Mouse (Mus musculus) CH12.LX (cell line): Measurements from ENCODE around the gene Tomm20. TPM values are rescaled to one million over a fixed set of nuclear protein-coding genes. Genes with fewer than 3 reads are reported as not detected.
A peak's percentile ranks its signal among the peaks of the same experiment; 100 is the strongest.

Experiments used
- DNase-seq: peaks from one replicate; pipeline ENCODE4 v3.0.0-alpha.2; 2013; ENCODE audit errors: extremely low read depth
- H3K27ac ChIP-seq: 2 replicates; pipeline ENCODE4 v1.5.1; 2012; ENCODE audit warnings: low read depth, mild to moderate bottlenecking, control low read depth, moderate library complexity; ENCODE audit not compliant: insufficient read depth
- H3K27me3 ChIP-seq: replicated peaks from 2 replicates; pipeline ENCODE3; 2012; ENCODE audit warnings: inconsistent platforms
- H3K36me3 ChIP-seq, 2 experiments: replicated peaks in 1 of 2; 2 replicates each; pipeline versions ENCODE3 to v1.6.1; 2012; ENCODE audit warnings: inconsistent platforms in 1 of 2, low read length in 1 of 2, mild to moderate bottlenecking in 1 of 2, mixed read lengths in 1 of 2, moderate library complexity in 1 of 2; ENCODE audit not compliant: control insufficient read depth in 1 of 2, insufficient read depth in 1 of 2
- H3K4me1 ChIP-seq, 2 experiments: 2 replicates each; pipeline ENCODE4 v1.6.1; 2012; ENCODE audit warnings: inconsistent platforms in 1 of 2, moderate library complexity in 1 of 2; ENCODE audit not compliant: insufficient read depth in 2 of 2, control insufficient read depth in 1 of 2
- H3K4me2 ChIP-seq: 2 replicates; pipeline ENCODE4 v1.6.1; 2012; ENCODE audit warnings: low read depth, mild to moderate bottlenecking, control low read depth; ENCODE audit not compliant: poor library complexity, insufficient read depth, severe bottlenecking
- H3K4me3 ChIP-seq, 3 experiments: fragments of 150-350 bp in 1 of 3; sonication (generic) in 1 of 3; replicated peaks in 1 of 3; 2 replicates each; pipeline versions ENCODE3 to v1.5.1; 2011 to 2012; ENCODE audit warnings: low read depth in 2 of 3, low read length in 2 of 3, mild to moderate bottlenecking in 2 of 3, moderate library complexity in 2 of 3, control low read depth in 1 of 3, improper control_type of control experiment in 1 of 3, inconsistent platforms in 1 of 3, mixed read lengths in 1 of 3; ENCODE audit not compliant: poor library complexity in 1 of 3
- H3K79me2 ChIP-seq: replicated peaks from 2 replicates; pipeline ENCODE4 v1.6.1; 2012; ENCODE audit warnings: mild to moderate bottlenecking, moderate library complexity; ENCODE audit not compliant: control insufficient read depth, poor library complexity, insufficient read depth, severe bottlenecking; ENCODE audit errors: extremely low read depth
- H3K9ac ChIP-seq: 2 replicates; pipeline ENCODE4 v1.6.1; 2012; ENCODE audit warnings: low read depth, mild to moderate bottlenecking, control low read depth, moderate library complexity; ENCODE audit not compliant: insufficient read depth
- H3K9me3 ChIP-seq: replicated peaks from 2 replicates; pipeline ENCODE3; 2012; ENCODE audit warnings: low read length, inconsistent platforms, mixed read lengths
- CHD1 ChIP-seq: IDR thresholded peaks from 2 replicates; pipeline ENCODE4 v1.6.1; 2012; ENCODE audit warnings: low read depth, low read length, improper control_type of control experiment, inconsistent platforms
- CTCF ChIP-seq, 2 experiments: IDR thresholded peaks in 1 of 2; conservative IDR thresholded peaks in 1 of 2; 2 replicates each; pipeline ENCODE4 v1.5.1; 2011 to 2012; ENCODE audit warnings: low read depth in 2 of 2, low read length in 2 of 2, improper control_type of control experiment in 1 of 2, inconsistent platforms in 1 of 2, mild to moderate bottlenecking in 1 of 2, moderate library complexity in 1 of 2
- E2F4 ChIP-seq: IDR thresholded peaks from 2 replicates; pipeline ENCODE4 v1.6.1; 2011; ENCODE audit warnings: low read depth, low read length, improper control_type of control experiment; ENCODE audit not compliant: insufficient replicate concordance
- ELF1 ChIP-seq: IDR thresholded peaks from 2 replicates; pipeline ENCODE4 v1.6.1; 2014; ENCODE audit warnings: low read depth, mild to moderate bottlenecking, inconsistent platforms, low read length, improper control_type of control experiment
- EP300 ChIP-seq: IDR thresholded peaks from 2 replicates; pipeline ENCODE4 v1.6.1; 2011; ENCODE audit warnings: low read length, improper control_type of control experiment
- ETS1 ChIP-seq: conservative IDR thresholded peaks from 2 replicates; pipeline ENCODE4 v1.6.1; 2012; ENCODE audit warnings: low read depth, mild to moderate bottlenecking, inconsistent platforms, low read length, improper control_type of control experiment, moderate library complexity
- HCFC1 ChIP-seq: IDR thresholded peaks from 2 replicates; pipeline ENCODE4 v1.6.1; 2012; ENCODE audit warnings: low read depth, mild to moderate bottlenecking, inconsistent platforms, low read length, improper control_type of control experiment
- IRF4 ChIP-seq: IDR thresholded peaks from 2 replicates; pipeline ENCODE4 v1.6.1; 2014; ENCODE audit warnings: low read depth, mild to moderate bottlenecking, inconsistent platforms, low read length, improper control_type of control experiment
- JUN ChIP-seq: IDR thresholded peaks from 2 replicates; pipeline ENCODE4 v1.6.1; 2011; ENCODE audit warnings: low read depth, mild to moderate bottlenecking, low read length, improper control_type of control experiment, moderate library complexity; ENCODE audit not compliant: insufficient read depth
- KAT2A ChIP-seq: IDR thresholded peaks from 2 replicates; pipeline ENCODE4 v1.6.1; 2012; ENCODE audit warnings: low read length, improper control_type of control experiment, inconsistent platforms; ENCODE audit not compliant: insufficient replicate concordance
- MAFK ChIP-seq: IDR thresholded peaks from 2 replicates; pipeline ENCODE4 v1.6.1; 2011; ENCODE audit warnings: low read length, improper control_type of control experiment; ENCODE audit not compliant: insufficient replicate concordance
- MAX ChIP-seq: IDR thresholded peaks from 2 replicates; pipeline ENCODE4 v1.6.1; 2011; ENCODE audit warnings: low read length, improper control_type of control experiment
- MAZ ChIP-seq: IDR thresholded peaks from 2 replicates; pipeline ENCODE4 v1.6.1; 2012; ENCODE audit warnings: low read depth, mild to moderate bottlenecking, inconsistent platforms, low read length, improper control_type of control experiment, moderate library complexity
- MEF2A ChIP-seq: IDR thresholded peaks from 2 replicates; pipeline ENCODE4 v1.6.1; 2014; ENCODE audit warnings: low read depth, mild to moderate bottlenecking, inconsistent platforms, low read length, improper control_type of control experiment, borderline replicate concordance
- MXI1 ChIP-seq: IDR thresholded peaks from 2 replicates; pipeline ENCODE4 v1.6.1; 2011; ENCODE audit warnings: mild to moderate bottlenecking, low read depth, low read length, improper control_type of control experiment
- MYC ChIP-seq: IDR thresholded peaks from 2 replicates; pipeline ENCODE4 v1.6.1; 2011; ENCODE audit warnings: low read depth, mild to moderate bottlenecking, improper control_type of control experiment, low read length
- NELFE ChIP-seq: IDR thresholded peaks from 2 replicates; pipeline ENCODE4 v1.6.1; 2011; ENCODE audit warnings: low read depth, low read length, improper control_type of control experiment
- PAX5 ChIP-seq: IDR thresholded peaks from 2 replicates; pipeline ENCODE4 v1.6.1; 2012; ENCODE audit warnings: low read length, inconsistent platforms, mixed read lengths
- POLR2AphosphoS2 ChIP-seq: IDR thresholded peaks from 2 replicates; pipeline ENCODE4 v1.6.1; 2011; ENCODE audit warnings: low read depth, low read length, improper control_type of control experiment
- RAD21 ChIP-seq: IDR thresholded peaks from 2 replicates; pipeline ENCODE4 v1.6.1; 2011; ENCODE audit warnings: low read depth, mild to moderate bottlenecking, low read length, improper control_type of control experiment, moderate library complexity
- RCOR1 ChIP-seq: conservative IDR thresholded peaks from 2 replicates; pipeline ENCODE4 v1.6.1; 2012; ENCODE audit warnings: low read depth, mild to moderate bottlenecking, inconsistent platforms, low read length, improper control_type of control experiment
- SIN3A ChIP-seq: IDR thresholded peaks from 2 replicates; pipeline ENCODE4 v1.6.1; 2012; ENCODE audit warnings: low read length, improper control_type of control experiment, inconsistent platforms
- SMC3 ChIP-seq: IDR thresholded peaks from 2 replicates; pipeline ENCODE4 v1.6.1; 2011; ENCODE audit warnings: low read depth, low read length, improper control_type of control experiment
- TBP ChIP-seq: conservative IDR thresholded peaks from 2 replicates; pipeline ENCODE4 v1.6.1; 2011; ENCODE audit warnings: low read depth, low read length, improper control_type of control experiment
- TCF12 ChIP-seq: IDR thresholded peaks from 2 replicates; pipeline ENCODE4 v1.6.1; 2014; ENCODE audit warnings: low read depth, mild to moderate bottlenecking, inconsistent platforms, low read length, improper control_type of control experiment
- UBTF ChIP-seq: IDR thresholded peaks from 2 replicates; pipeline ENCODE4 v1.6.1; 2012; ENCODE audit warnings: low read depth, mild to moderate bottlenecking, inconsistent platforms, low read length, improper control_type of control experiment, moderate library complexity
- USF2 ChIP-seq: conservative IDR thresholded peaks from 2 replicates; pipeline ENCODE4 v1.6.1; 2011; ENCODE audit warnings: low read depth, low read length, improper control_type of control experiment
- ZC3H11A ChIP-seq: IDR thresholded peaks from 2 replicates; pipeline ENCODE4 v1.6.1; 2012; ENCODE audit warnings: low read depth, mild to moderate bottlenecking, inconsistent platforms, low read length, improper control_type of control experiment
- ZKSCAN1 ChIP-seq: IDR thresholded peaks from 2 replicates; pipeline ENCODE4 v1.6.1; 2012; ENCODE audit warnings: low read depth, inconsistent platforms, low read length, improper control_type of control experiment, borderline replicate concordance
- ZMIZ1 ChIP-seq: IDR thresholded peaks from 2 replicates; pipeline ENCODE4 v1.6.1; 2012; ENCODE audit warnings: low read depth, mild to moderate bottlenecking, inconsistent platforms, low read length, improper control_type of control experiment
- ZNF384 ChIP-seq: IDR thresholded peaks from 2 replicates; pipeline ENCODE4 v1.6.1; 2012; ENCODE audit warnings: low read depth, low read length, improper control_type of control experiment, inconsistent platforms
- dilution Hi-C: fragments of 300-500 bp; cut with MboI; formaldehyde crosslinking; loops from 2 replicates; pipeline ENCODE4 v1.14.3; 2020; ENCODE audit warnings: low sequenced_read_pairs; ENCODE audit not compliant: extremely low pct_unique_long_range_greater_than_20kb, extremely low pct_ligation_motif_present
- in situ Hi-C: fragments of 300-500 bp; cut with MboI; formaldehyde crosslinking; loops from 3 replicates; pipeline ENCODE4 v1.14.3; 2019; ENCODE audit warnings: low sequenced_read_pairs, low pct_ligation_motif_present, low pct_unique_long_range_greater_than_20kb, mixed read lengths
- polyA plus RNA-seq: library from polyadenylated mRNA; unstranded; fragments of >175 nt; gene quantifications from 2 replicates; pipeline ENCODE4 v1.2.1, GENCODE M21; 2012; ENCODE audit warnings: low read depth; ENCODE audit not compliant: insufficient read length
- total RNA-seq, 2 experiments: library from RNA; depleted of rRNA; stranded (reverse); fragments of 300-350 nt in 1 of 2; fragments of >200 nt in 1 of 2; gene quantifications; 2 replicates each; pipeline ENCODE4 v1.2.3; 2012 to 2014

Gene Tomm20
- total and polyA plus RNA-seq, 3 experiments = 130 to 513 (median 394) TPM

- H3K36me3 ChIP-seq = peaks cover 78 to 94% of the 10 kb centered on the region in 2 experiments
- H3K27me3 ChIP-seq = no peaks in the 10 kb centered on the region
- no peak overlapping the region for H3K4me3 ChIP-seq
- dilution Hi-C loops (no loop called here), in situ Hi-C loops (no loop called here)
- H3K9ac ChIP-seq = no peak overlapping the region
- H3K4me2 ChIP-seq = no peak overlapping the region
- H3K4me1 ChIP-seq = peaks cover 7 to 29% of the 10 kb centered on the region in 2 experiments; a peak in 3 of 4 replicates
- peaks cover 19% of the 10 kb centered on the region for H3K79me2 ChIP-seq
- H3K9me3 ChIP-seq = no peaks in the 10 kb centered on the region
- TF ChIP-seq SIN3A (no peak), CTCF (conservative IDR thresholded peaks at IDR 0.05 in 1 of 2, IDR thresholded peaks at IDR 0.05 in 1 of 2; ENCODE audit: low read depth in 2 of 2, low read length in 2 of 2) (peak in 1 of 2 experiments; percentile 42; a peak in 2 of 4 replicates), POLR2AphosphoS2 (no peak)
- DNase-seq = peak; percentile 68
- H3K27ac ChIP-seq = peak overlapping the region; percentile 67
Measured at GRCm38 (mm10) chr8:126931720-126932119, 13.9 kb downstream of the Tomm20 start.

GRCm38 (mm10) chr8:126929607-126930161, 16.0 kb downstream of the Tomm20 start:
- Histone ChIP-seq H3K79me2 (peaks cover 7% of the 10 kb centered on the region; the same call in 1 of the 2 replicates), H3K9ac (no peak overlapping the region), H3K9me3 (no peaks in the 10 kb centered on the region), H3K4me3 (no peak overlapping the region), H3K27ac (no peak overlapping the region), H3K27me3 (no peaks in the 10 kb centered on the region), H3K4me1 (peaks cover 7 to 29% of the 10 kb centered on the region in 2 experiments; a peak in 3 of 4 replicates), H3K36me3 (peaks cover 75 to 93% of the 10 kb centered on the region in 2 experiments), H3K4me2 (no peak overlapping the region)
- dilution Hi-C loops (no loop called here), in situ Hi-C loops (loop anchor here (5.0 to 10.0 kb wide), 2 partner anchors 335 to 432 kb away; partner anchors contain the start of gene Irf2bp2)
- peak; percentile 79 for DNase-seq
- TF ChIP-seq CTCF (conservative IDR thresholded peaks at IDR 0.05 in 1 of 2, IDR thresholded peaks at IDR 0.05 in 1 of 2; ENCODE audit: low read depth in 2 of 2, low read length in 2 of 2) = peak; percentile 79 to 98
- TF ChIP-seq MEF2A = no peak
- no peak for TF ChIP-seq MXI1
- no peak for TF ChIP-seq IRF4
- no peak for TF ChIP-seq ZMIZ1
- TF ChIP-seq USF2 = no peak
- TF ChIP-seq UBTF = no peak
- TF ChIP-seq MAX = no peak
- TF ChIP-seq POLR2AphosphoS2 = peak; percentile 71
- TF ChIP-seq ETS1 = no peak
- no peak for TF ChIP-seq JUN
- no peak for TF ChIP-seq TBP
- no peak for TF ChIP-seq ZKSCAN1
- no peak for TF ChIP-seq SIN3A
- peak; percentile 73 for TF ChIP-seq SMC3
- TF ChIP-seq HCFC1 = no peak
- TF ChIP-seq RAD21 = peak; percentile 56
- no peak for TF ChIP-seq ZNF384
- no peak for TF ChIP-seq CHD1
- TF ChIP-seq RCOR1 = no peak
- TF ChIP-seq MAFK = no peak
- no peak for TF ChIP-seq KAT2A
- no peak for TF ChIP-seq ZC3H11A
- peak; percentile 57; the same call in 1 of the 2 replicates for TF ChIP-seq ELF1
- no peak for TF ChIP-seq E2F4
- TF ChIP-seq TCF12 = no peak
- TF ChIP-seq EP300 = no peak
- TF ChIP-seq NELFE = 0 out of 2 replicates have a peak, but pooled peaks have one; percentile 18
- TF ChIP-seq PAX5 = no peak
- no peak for TF ChIP-seq MAZ
- no peak for TF ChIP-seq MYC
